Mouse (Mus musculus) lung, postnatal 4 days (tissue): ENCODE data around the gene Tbc1d1.

ENCODE experiments used
- DNase-seq, 2 experiments: peaks; one replicate each; pipeline ENCODE4 v3.0.0; 2021

The Tbc1d1 gene

GRCm38 (mm10) chr5:64207800-64208199 is 51.7 kb downstream of the Tbc1d1 start:
- DNase-seq: no peak

GRCm38 (mm10) chr5:64210817-64211216 is 54.7 kb downstream of the Tbc1d1 start:
- no peak for DNase-seq

DNA sequence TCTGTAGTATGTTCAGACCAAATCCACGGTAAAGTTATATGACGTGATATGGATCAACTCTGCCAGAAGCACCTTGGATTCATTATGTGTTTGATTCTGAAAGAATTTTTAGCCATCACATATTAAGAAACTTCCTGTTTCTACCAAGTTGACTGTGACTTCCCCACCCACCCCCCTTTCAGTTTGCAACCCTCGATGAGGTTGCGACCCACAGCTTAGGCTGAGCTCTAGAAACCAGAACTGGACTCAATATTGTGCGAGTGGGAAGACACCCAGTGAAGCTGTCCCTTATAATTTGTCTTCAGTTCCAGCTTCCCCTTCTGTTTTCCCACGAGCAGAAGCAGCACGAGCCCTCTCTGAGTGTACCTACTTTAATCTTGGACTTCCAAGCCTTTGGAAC is 55.2 kb downstream of the Tbc1d1 start:
- DNase-seq: no peak

DNA sequence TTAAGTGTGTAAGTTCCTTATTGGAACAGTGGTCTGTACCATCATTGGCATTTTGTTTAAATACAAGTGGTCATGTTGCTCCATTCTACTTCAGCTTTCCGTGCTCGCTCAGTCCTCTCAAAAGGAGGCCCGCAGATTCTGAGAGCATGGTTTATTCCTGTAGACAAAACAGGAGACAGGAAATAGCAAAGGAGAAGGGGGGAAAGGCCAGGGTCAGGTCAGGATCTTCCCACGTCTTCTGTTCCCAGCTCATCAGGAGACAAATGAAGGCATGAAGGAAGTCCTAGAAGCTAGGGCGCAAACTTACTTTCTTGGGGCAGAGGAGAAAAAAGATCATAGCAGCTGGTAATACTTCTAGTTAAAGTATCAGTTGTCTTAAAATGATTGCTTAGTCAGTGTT is 56.1 kb downstream of the Tbc1d1 start:
- DNase-seq: no peak

DNA sequence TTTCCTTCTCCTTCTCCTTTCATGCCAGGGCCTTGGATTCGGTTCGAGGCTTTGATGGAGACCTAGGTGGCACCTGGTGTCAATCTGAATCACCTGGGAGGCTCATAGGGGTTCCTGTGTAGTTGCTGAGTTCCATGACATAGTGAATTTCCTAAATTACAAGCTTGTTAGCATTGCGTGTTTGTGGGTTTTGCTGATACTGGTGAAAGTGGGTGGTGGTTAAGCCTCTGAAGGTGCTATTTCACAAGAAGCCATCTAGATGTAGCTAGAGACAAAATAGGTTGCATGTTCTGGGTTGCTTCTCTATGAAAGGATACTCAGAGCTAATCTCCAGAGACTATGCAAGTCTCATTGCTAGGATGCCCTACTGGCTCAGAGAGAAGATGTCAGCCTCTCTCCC is 56.5 kb downstream of the Tbc1d1 start:
- DNase-seq: no peak

DNA sequence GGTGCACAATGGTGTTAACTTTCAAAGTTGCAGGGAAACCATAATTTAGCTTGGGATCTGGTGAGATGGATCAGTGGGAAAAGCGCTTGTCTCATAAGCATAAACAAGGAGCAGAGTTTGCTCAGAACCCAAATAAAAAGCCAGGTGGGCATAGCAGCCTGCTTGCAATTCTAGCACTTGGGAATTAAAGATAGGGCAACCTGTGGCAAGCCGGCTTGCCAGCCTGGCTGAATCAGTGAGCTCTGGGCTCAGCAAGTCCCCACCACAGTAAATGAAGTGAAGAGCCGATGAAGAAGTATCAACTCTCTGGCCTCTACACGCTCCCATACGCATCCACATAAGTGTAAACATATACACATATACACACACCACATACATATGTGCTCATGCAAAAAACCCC is 59.7 kb downstream of the Tbc1d1 start:
- DNase-seq: no peak

DNA sequence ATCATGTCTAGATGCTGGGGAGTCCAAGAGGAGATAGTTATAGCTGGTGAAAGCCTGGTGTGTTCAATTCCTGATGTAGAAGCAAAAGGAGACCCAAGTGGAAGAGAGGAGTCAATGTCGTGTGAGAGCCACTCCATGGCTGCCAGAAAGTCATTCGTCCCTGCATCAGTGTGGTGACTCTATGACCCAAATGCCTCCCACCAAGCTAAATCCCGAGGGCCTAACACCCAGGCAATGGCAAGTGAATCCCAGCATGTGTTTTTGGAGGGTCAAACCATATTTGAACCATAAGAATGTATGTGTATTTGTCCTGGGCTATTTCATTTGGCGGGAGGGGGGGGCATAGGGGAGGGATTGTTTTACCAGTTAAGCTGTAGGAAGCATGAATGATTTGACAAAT is 60.2 kb downstream of the Tbc1d1 start:
- no peak for DNase-seq

DNA sequence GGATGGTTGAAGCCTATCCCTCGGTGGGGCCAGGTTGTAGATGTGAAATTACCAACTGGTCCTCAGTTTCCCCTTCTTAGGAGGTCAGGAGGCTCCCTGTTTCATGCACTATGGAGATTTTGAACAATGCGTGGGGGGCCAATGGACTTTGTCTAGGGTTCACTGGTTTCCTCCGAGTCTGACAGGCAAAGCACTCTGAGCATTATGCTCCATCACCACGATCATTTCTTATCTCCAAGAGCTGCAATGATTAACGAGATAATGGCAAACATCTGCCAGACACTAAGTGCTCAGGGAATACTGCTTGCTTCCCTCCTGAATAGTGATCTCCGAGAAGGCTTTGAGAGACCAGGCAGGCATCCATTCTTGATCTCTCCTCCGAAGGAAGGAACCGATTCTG is 61.2 kb downstream of the Tbc1d1 start:
- no peak for DNase-seq

DNA sequence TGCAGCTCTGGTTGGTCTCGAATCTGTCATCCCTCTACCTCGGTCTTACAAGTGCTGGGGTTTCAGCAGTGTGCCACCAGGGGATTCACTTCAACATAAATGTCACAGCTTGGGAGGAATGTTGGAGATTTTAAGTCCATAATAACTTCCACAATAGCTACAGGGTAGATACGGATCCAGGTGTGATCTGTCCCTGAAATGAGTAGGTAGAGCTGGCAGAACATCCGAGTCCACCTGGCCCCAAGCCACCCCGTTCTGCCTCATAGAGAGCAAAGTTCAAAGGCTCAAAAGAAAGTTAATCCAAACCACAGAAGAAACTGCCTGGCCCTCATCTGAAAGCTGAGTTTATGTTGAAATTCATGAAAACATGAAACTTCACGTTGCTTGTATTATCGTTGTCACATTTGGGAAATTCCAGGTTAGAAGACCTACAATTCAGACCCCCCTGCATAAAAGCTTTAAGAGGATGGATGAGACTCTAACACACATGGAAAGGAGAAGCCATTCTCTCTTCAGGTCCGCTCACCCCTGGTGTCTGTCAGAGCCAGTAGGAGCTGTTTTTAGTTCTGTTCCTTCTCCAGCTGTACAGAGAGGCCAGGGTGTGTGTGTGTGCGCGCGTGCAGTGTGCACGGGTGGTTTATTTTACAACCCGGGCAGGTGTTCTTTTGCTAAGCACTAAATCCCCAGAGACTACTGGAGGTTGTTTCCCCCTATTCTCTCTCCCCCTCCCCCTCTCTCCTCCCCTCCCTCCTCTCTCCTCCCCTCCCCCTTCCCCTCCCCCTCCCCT is 61.9 kb downstream of the Tbc1d1 start:
- DNase-seq: no peak

DNA sequence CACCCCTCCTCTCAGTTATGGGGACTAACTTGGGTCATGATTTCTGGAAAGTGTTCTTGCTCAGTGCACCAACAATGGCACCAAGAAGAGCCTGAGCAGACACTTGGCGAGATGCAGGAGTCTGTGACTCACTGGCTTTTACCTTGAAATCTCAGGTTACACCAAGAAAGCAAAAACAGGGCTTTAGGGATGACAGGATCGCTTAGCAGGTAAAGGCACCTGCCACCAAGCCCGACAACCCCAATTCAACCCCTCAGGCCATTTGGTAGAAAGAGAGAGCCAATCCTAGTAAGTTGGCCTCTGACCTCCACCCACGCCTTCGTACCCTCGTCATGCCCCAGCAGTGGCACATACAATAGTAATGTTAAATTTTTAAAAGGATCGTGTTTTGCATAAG is 62.5 kb downstream of the Tbc1d1 start:
- no peak for DNase-seq

GRCm38 (mm10) chr5:64220776-64221175 is 64.7 kb downstream of the Tbc1d1 start:
- DNase-seq: no peak

DNA sequence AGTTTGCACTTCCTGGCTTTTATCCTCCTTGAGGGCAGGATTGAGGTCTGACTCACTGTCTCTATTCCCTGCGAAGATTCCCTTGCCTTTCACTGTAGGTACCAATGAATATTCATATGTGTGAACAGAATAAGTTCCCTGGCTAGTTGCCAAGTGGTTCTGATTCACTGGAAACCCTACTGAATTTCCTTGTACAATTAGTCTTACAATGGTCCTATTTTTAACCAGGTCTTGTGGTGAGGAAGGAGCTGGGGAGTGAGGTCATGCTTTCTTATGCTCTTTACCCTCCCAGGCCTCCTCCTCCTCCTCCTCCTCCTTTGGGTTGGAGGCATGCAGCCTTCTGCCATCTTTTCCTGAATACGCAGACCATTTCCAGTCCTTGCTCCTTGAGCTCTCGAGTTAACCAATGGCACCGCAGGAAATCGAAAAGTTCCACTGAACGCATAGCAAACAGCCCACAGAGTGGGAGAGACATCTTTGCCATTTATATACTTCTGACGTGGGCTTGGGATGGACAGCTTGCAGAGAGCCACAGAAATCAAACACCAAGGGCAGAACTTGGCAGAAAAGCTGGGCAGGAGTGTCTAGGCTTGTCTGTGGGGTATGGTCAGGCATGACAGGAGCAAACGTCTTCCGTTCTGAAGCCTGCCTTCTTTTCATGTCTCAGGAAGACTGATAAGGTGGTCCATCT is 68.8 kb downstream of the Tbc1d1 start:
- no peak for DNase-seq

DNA sequence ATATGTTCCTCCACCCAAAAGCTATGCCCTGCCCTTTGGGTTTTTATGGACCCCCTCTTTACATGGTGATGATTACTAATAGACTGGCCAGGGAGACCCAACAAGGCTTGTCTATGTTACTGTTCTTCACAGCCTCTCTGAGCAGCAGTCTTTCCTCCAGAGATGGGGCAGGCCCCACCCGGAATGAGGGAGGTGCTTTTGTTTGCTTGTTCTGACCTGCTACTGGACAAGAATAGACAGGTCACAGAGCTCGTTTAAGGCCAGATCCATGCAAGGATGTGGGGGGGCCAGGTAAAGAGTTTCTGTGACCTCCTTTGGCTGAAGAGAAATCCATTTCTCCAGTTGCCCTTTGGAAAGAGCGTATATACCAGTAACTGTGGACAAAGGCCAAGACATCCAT is 72.1 kb downstream of the Tbc1d1 start:
- no peak for DNase-seq

DNA sequence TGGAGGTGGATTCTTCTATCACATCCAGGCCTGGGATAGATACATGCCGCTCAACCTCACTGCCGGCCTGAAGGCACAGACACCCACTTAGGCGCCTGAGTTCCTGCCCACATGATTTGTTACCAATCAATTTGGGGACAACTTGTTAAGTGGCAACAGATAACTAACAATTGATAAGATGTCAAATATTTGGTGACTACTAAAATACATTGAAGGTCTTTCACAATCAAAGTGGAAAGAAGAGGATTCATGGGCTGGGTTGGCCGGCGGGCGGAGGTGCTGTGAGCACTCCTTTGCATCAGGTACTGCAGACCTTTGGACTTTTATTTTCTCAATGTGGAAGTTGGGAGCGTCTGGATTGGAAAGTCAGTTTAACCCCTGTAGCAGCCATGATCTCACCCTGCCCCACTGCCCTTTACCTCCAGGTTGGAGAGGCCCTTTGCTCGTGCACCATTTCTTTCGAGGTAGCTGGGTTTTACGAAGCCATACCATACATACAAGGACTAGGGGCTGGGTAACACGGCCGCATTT is 73.3 kb downstream of the Tbc1d1 start:
- DNase-seq: no peak

DNA sequence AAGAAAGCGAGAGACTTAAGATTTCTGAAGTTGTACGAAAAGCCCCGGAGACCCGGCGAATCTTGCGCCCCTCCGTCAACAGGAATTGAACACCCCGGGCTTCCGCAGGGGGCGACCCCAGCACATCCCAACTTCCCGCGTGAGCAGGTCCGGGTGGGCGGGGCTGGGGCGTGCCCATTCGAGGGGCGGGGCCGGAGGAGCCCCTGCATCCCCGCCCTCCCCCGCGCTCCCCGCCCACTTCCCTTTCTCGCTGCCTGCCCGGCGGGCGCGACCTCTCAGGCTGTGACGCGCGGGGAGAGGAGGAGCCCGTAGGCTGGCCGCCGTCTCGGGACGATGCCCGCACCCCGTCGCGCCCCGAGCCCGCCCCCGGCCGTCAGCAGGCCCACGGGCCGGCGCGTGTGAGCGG is 74.0 kb downstream of the Tbc1d1 start:
- peak; percentile 94 to 96 for DNase-seq

GRCm38 (mm10) chr5:64230507-64231041 is 74.5 kb downstream of the Tbc1d1 start:
- DNase-seq: peak; percentile 39 to 44

GRCm38 (mm10) chr5:64232872-64233271 is 76.8 kb downstream of the Tbc1d1 start:
- no peak for DNase-seq

GRCm38 (mm10) chr5:64234269-64234985 is 78.3 kb downstream of the Tbc1d1 start:
- DNase-seq: no peak

- DNase-seq: no peak
Observed at GRCm38 (mm10) chr5:64235250-64235649, 79.1 kb downstream of the Tbc1d1 start.

- peak; percentile 39 to 85 for DNase-seq
Observed at GRCm38 (mm10) chr5:64236561-64236960, 80.5 kb downstream of the Tbc1d1 start.

- no peak for DNase-seq
Observed at GRCm38 (mm10) chr5:64237263-64237662, 81.2 kb downstream of the Tbc1d1 start.

DNA sequence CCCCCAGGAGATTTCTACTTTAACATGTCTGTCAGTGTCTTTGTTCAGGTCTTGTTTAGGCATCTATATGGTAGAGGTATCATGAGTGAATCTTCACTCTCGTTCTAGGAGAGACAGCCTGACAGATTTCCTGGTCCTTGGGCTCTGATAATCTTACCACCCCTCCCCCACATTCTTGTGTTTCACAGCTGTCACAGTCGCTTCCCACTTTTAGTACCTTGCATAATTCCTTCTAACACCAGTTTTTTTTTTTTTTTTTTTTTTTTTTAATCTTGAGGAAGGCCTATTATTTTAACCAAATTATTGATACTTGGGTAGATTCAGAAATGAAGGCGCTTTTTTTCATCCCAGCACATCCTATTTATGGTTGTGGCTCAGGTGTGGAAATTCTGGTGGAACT is 81.6 kb downstream of the Tbc1d1 start:
- DNase-seq: no peak

DNA sequence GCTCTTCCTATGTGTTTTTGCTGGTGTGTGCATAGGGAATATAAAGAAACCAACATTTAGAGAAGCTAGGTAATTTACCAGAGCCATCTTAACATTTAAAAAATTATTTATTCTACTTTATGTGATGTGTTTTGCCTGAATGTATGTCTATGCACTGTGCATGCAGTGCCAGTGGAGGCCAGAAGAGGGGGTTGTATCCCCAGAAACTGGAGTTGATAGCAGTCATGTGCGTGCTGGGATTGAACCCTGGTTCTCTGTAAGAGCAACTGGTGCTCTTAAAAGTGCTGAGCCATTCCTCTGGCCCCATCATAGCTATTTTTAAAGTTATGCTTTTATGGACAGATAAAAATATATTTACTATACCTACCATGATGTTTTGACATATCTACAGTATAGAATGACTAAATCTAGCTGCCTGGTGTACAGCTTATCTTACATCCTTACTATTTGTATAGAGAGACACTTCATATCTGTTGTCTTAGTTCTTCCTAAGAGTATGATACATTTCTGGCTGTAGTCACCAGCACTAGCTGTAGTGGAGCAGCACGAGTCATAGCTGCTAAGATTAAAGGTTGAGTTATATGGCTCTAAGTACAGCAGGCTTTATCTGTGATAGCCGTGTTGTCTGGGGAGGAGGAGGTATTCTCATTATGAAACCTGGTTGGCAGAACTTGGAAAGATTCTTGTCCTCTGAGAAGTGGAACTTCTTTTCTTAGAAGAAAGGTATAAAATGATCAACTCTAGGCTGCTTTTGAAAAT is 83.0 kb downstream of the Tbc1d1 start:
- DNase-seq: no peak
